Mouse (Mus musculus) intestine, postnatal 0 days (tissue): ENCODE measurements at regions not wholly inside any gene's neighbourhood (a gene's known extent, or its start where the extent isn't known, plus 50 kb on each side); places are given as distances from the start of the nearest gene placed in this dataset.

Experiments
- ATAC-seq: fragments of 200-750 bp; cut with Nextera tagmentation; 2 replicates; pipeline ENCODE4 v1.8.0; 2017; ENCODE audit warnings: mild to moderate bottlenecking, moderate TSS enrichment, moderate library complexity
- H3K27ac ChIP-seq: fragments of 300-500 bp; sonication (generic); 2 replicates; pipeline ENCODE4 v1.5.1; 2014; ENCODE audit warnings: mild to moderate bottlenecking, low read depth, low read length, moderate library complexity
- H3K27me3 ChIP-seq: fragments of 300-500 bp; sonication (generic); replicated peaks from 2 replicates; pipeline ENCODE4 v1.6.1; 2014; ENCODE audit warnings: low read length, mixed read lengths; ENCODE audit not compliant: control insufficient read depth, insufficient read depth
- H3K36me3 ChIP-seq: fragments of 300-500 bp; sonication (generic); 2 replicates; pipeline ENCODE4 v1.6.1; 2014; ENCODE audit warnings: mild to moderate bottlenecking, moderate library complexity; ENCODE audit not compliant: control insufficient read depth, insufficient read depth
- H3K4me1 ChIP-seq: fragments of 300-500 bp; sonication (generic); replicated peaks from 2 replicates; pipeline ENCODE4 v1.6.1; 2014; ENCODE audit warnings: antibody characterized with exemption, low read length, mixed read lengths; ENCODE audit not compliant: control insufficient read depth, insufficient read depth
- H3K4me2 ChIP-seq: fragments of 300-500 bp; sonication (generic); replicated peaks from 2 replicates; pipeline ENCODE4 v1.6.1; 2014; ENCODE audit warnings: low read depth, mild to moderate bottlenecking, moderate library complexity
- H3K4me3 ChIP-seq: fragments of 300-500 bp; sonication (generic); 2 replicates; pipeline ENCODE4 v1.5.1; 2014; ENCODE audit warnings: low read depth, low read length
- H3K9ac ChIP-seq: fragments of 300-500 bp; sonication (generic); 2 replicates; pipeline ENCODE4 v1.6.1; 2014; ENCODE audit warnings: mild to moderate bottlenecking, low read depth, low read length
- H3K9me3 ChIP-seq: fragments of 300-500 bp; sonication (generic); 2 replicates; pipeline ENCODE4 v1.6.1; 2016; ENCODE audit warnings: mixed run types; ENCODE audit not compliant: control insufficient read depth
- CTCF ChIP-seq: sonication (generic); IDR thresholded peaks from 2 replicates; pipeline ENCODE4 v1.5.1; 2016; ENCODE audit warnings: low read depth, mild to moderate bottlenecking, control low read depth, antibody characterized with exemption, moderate library complexity
- WGBS: fragments of 180-500 bp; shearing (Covaris S2); extraction: QIAGEN DNeasy Blood & Tissue Kit; methylation state at CpG from one replicate; pipeline ENCODE4 v1.1.7; 2014; 5-methylcytosine and 5-hydroxymethylcytosine counted together

DNA sequence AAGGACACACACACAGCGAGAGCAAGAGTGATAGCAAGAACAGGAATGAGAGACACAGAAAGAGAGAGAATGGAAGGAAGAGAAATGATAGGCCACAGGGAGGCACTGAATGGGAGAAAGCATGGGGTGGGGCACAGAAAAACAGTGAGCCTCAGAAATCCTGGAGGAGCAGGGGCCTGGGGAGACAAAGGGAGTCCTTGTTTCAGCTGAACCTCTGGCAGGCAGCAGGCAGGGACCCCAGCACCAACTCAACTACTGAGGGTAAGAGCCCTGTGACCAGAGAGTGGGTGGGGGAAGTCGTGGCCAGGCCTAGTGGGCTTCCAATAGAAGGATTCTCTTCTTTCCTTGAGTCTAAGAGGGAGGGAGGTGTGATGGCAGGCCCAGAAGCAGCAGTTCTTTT lies 54.3 kb upstream of the Mvb12b start:
- H3K27ac ChIP-seq, result no peak overlapping the region
- H3K36me3 ChIP-seq, result no peaks in the 10 kb centered on the region
- no peaks in the 10 kb centered on the region for H3K27me3 ChIP-seq
- ATAC-seq, result no peak
- no peaks in the 10 kb centered on the region for H3K9me3 ChIP-seq
- H3K4me1 ChIP-seq, result no peaks in the 10 kb centered on the region
- H3K4me2 ChIP-seq, result no peak overlapping the region
- WGBS, result 67% methylated on average over 2 of the region's 2 CpGs
- no peak overlapping the region for H3K4me3 ChIP-seq
- no peak for TF ChIP-seq CTCF
- no peak overlapping the region for H3K9ac ChIP-seq

DNA sequence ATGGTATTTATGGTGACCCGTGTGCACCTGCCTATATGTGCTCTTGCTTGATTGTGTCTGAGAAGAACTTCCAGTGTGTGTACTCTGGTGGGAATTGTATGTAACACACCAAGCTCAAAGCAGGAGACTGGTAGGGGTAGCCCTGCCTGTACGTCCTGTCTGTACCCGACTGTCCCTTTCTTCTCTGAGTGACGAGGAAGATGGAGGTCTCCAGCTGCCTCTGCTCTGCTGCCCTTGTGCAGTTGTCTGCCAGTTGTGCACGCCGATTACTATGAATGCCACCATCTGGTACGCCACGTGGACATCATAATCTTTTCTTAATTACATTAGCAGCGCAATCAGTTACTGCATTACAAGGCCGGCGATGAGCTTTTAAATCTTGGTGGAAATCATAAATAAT lies 53.6 kb upstream of the Mvb12b start:
- Histone ChIP-seq H3K9ac (no peak overlapping the region), H3K36me3 (no peaks in the 10 kb centered on the region), H3K4me1 (no peaks in the 10 kb centered on the region), H3K27ac (no peak overlapping the region), H3K4me2 (no peak overlapping the region), H3K27me3 (no peaks in the 10 kb centered on the region), H3K4me3 (no peak overlapping the region), H3K9me3 (no peaks in the 10 kb centered on the region)
- WGBS, result 87% methylated on average over 11 of the region's 11 CpGs
- no peak for TF ChIP-seq CTCF
- ATAC-seq, result no peak

DNA sequence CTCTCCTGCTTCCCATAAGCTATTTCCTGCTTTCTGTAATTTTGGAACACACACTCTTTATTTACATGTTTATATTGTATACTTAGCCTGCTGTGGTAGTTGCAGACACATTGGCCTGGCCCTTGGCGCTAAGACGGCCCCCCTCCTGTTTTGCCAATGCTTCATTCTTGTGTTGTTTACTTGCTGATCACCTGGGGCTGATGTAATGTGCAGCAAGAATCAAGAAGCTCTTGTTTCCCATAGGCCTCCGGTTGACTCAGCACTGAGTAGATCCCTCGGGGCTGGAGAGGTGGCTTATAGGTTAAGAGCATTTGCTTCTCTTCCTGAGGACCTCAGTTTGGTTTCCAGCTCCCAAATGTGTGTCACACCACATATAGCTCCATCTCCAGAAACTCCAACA lies 52.1 kb upstream of the Mvb12b start:
- Histone ChIP-seq H3K36me3 (no peaks in the 10 kb centered on the region), H3K27ac (no peak overlapping the region), H3K4me3 (no peak overlapping the region), H3K9ac (no peak overlapping the region), H3K4me1 (no peaks in the 10 kb centered on the region), H3K9me3 (no peaks in the 10 kb centered on the region), H3K27me3 (no peaks in the 10 kb centered on the region), H3K4me2 (no peak overlapping the region)
- 91% methylated on average over 4 of the region's 4 CpGs for WGBS
- ATAC-seq, result no peak
- TF ChIP-seq CTCF, result no peak
